Mouse (Mus musculus) heart, adult 2 months (tissue): ENCODE measurements at regions not wholly inside any gene's neighbourhood (a gene's known extent, or its start where the extent isn't known, plus 50 kb on each side); places are given as distances from the start of the nearest gene placed in this dataset.

Experiments used
- DNase-seq, 2 experiments: peaks; one replicate each; pipeline ENCODE4 v3.0.0; 2021
- H3K27ac ChIP-seq: fragments of 200-600 bp; 2 replicates; pipeline ENCODE4 v1.8.1; 2022
- H3K27me3 ChIP-seq: fragments of 200-500 bp; 2 replicates; pipeline ENCODE4 v1.6.1; 2012; ENCODE audit warnings: mild to moderate bottlenecking, low read length, inconsistent platforms, mixed read lengths; ENCODE audit not compliant: control insufficient read depth, insufficient read depth
- H3K36me3 ChIP-seq: fragments of 200-500 bp; 2 replicates; pipeline ENCODE4 v1.6.1; 2012; ENCODE audit warnings: low read length, inconsistent platforms; ENCODE audit not compliant: control insufficient read depth, insufficient read depth
- H3K4me1 ChIP-seq: fragments of 200-500 bp; 2 replicates; pipeline ENCODE4 v1.6.1; 2011; ENCODE audit warnings: low read length; ENCODE audit not compliant: control insufficient read depth, insufficient read depth
- H3K4me3 ChIP-seq: fragments of 200-600 bp; 2 replicates; pipeline ENCODE4 v1.8.1; 2022
- H3K79me2 ChIP-seq: fragments of 200-500 bp; replicated peaks from 2 replicates; pipeline ENCODE4 v1.6.1; 2012; ENCODE audit warnings: mild to moderate bottlenecking, inconsistent platforms, low read length, moderate library complexity, mixed read lengths; ENCODE audit not compliant: control insufficient read depth, insufficient read depth
- H3K9ac ChIP-seq: fragments of 200-500 bp; 2 replicates; pipeline ENCODE4 v1.6.1; 2012; ENCODE audit warnings: low read depth, mild to moderate bottlenecking, control low read depth, inconsistent platforms, low read length, mixed read lengths
- CTCF ChIP-seq: fragments of 200-600 bp; IDR thresholded peaks from 2 replicates; pipeline ENCODE4 v1.8.1; 2022; ENCODE audit warnings: antibody characterized with exemption, mild to moderate bottlenecking, moderate library complexity
- EP300 ChIP-seq: fragments of 200-500 bp; IDR thresholded peaks from 2 replicates; pipeline ENCODE4 v1.6.1; 2011; ENCODE audit warnings: low read depth, low read length, control low read depth; ENCODE audit not compliant: insufficient read depth
- POLR2A ChIP-seq: fragments of 200-500 bp; IDR thresholded peaks from 2 replicates; pipeline ENCODE4 v1.6.1; 2011; ENCODE audit warnings: mild to moderate bottlenecking, low read depth, low read length, control low read depth; ENCODE audit not compliant: insufficient read depth
- WGBS: fragments of 180-500 bp; shearing (Covaris S2); methylation state at CpG from one replicate; pipeline ENCODE4 v1.1.7; 2018; 5-methylcytosine and 5-hydroxymethylcytosine counted together
- intact Hi-C: fragments of 180-260 bp; cut with DNase I; formaldehyde crosslinking; loops from one replicate; pipeline ENCODE4 v1.15.1; 2025

DNA sequence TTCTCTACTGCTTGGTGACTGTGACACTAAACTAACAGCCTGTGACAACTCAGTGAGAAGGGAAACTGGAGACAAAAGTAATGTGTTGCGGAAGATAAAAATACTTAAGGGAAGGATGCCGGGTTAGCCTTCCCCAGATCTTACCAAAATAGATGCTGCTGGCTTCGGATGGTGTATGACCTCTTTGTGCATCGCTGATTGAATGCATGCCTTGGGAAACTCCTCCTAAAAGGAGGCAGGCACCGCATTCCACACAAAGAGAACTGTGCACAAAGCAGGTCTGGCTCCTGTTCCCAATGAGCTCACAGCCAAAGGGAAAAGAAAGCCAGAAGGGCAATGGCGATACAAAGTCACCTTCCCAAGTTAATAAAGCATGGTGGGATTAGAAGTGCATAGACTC, 144.9 kb upstream of the Hnrnpa3 start:
- 26% methylated on average over 6 of the region's 6 CpGs for WGBS
- no peak overlapping the region for H3K27ac ChIP-seq
- intact Hi-C loops = no loop called here
- no peak for TF ChIP-seq POLR2A
- no peak for TF ChIP-seq EP300
- no peak for TF ChIP-seq CTCF
- H3K9ac ChIP-seq = no peak overlapping the region
- no peak for DNase-seq
- H3K79me2 ChIP-seq = no peaks in the 10 kb centered on the region
- no peaks in the 10 kb centered on the region for H3K4me1 ChIP-seq
- H3K4me3 ChIP-seq = no peak overlapping the region
- H3K36me3 ChIP-seq = no peaks in the 10 kb centered on the region
- H3K27me3 ChIP-seq = no peaks in the 10 kb centered on the region

DNA sequence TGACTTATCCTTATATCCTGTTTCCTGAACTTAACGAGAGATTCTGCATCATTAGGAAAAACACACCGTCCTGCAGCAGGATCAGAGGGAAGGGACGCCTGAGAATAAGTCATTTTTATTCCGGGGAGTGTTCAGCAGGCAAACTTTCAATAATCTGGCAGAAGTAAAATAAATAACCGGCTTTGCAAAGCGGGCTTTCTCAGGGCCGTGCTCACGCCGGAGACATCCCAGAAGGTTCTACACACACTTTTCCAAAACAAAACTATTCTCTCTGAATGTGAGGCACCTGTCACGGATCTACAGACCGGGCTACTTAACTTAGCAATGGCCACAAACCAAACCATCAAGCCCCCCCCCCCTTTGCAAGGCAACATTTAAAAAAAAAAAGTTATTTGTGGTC, 142.8 kb upstream of the Hnrnpa3 start:
- H3K4me1 ChIP-seq = no peaks in the 10 kb centered on the region
- no peak overlapping the region for H3K27ac ChIP-seq
- H3K27me3 ChIP-seq = no peaks in the 10 kb centered on the region
- no peak for TF ChIP-seq CTCF
- no peak for TF ChIP-seq EP300
- TF ChIP-seq POLR2A = no peak
- H3K4me3 ChIP-seq = no peak overlapping the region
- H3K36me3 ChIP-seq = no peaks in the 10 kb centered on the region
- DNase-seq = no peak
- no peaks in the 10 kb centered on the region for H3K79me2 ChIP-seq
- H3K9ac ChIP-seq = no peak overlapping the region
- 77% methylated on average over 11 of the region's 11 CpGs for WGBS
- intact Hi-C loops = no loop called here

DNA sequence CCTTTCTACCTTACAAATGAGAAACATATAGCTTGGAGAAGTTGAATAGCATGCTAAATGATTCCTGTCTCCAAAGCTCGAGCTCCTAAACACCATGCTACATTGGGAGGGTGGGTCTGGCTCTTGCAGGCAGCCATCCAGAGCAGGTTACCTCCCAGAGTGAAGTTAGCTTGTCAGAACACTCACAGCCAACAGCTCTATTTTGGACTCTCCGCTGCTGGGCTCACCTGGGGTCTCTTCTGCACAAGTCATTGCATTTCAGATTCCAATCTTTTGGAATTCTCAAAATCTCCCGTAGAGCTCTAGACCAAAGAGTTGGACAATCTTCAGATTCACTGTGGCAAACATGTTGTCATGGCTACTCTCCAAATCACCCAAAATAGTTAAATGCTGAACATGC, 142.0 kb upstream of the Hnrnpa3 start:
- Histone ChIP-seq H3K4me3 (no peak overlapping the region), H3K9ac (no peak overlapping the region), H3K4me1 (no peaks in the 10 kb centered on the region), H3K27me3 (no peaks in the 10 kb centered on the region), H3K36me3 (no peaks in the 10 kb centered on the region), H3K79me2 (no peaks in the 10 kb centered on the region), H3K27ac (no peak overlapping the region)
- WGBS = 78% methylated on average over 3 of the region's 3 CpGs
- DNase-seq = no peak
- no peak for TF ChIP-seq CTCF
- no peak for TF ChIP-seq EP300
- no peak for TF ChIP-seq POLR2A
- intact Hi-C loops = no loop called here

DNA sequence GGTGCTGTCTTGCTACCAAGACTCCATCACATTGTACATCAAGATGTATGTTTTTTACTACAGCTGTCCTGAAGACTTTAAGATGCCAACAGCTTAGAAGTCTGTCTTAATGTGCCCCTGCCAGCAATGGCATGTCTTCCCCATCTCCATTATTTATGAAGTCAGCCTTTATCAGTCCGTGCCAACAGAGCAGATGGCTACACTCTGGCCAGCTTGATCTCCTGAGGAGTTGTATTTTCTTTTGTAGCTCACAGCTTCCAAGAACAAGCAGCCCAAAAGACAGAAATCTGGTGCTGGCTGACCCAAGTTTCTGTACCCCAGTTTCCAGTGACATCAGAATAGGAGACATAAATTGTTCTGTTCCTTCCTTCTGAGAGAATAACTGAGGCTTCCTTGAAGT, 140.5 kb upstream of the Hnrnpa3 start:
- DNase-seq = no peak
- H3K36me3 ChIP-seq = no peaks in the 10 kb centered on the region
- H3K27ac ChIP-seq = no peak overlapping the region
- H3K27me3 ChIP-seq = no peaks in the 10 kb centered on the region
- H3K79me2 ChIP-seq = no peaks in the 10 kb centered on the region
- no peaks in the 10 kb centered on the region for H3K4me1 ChIP-seq
- H3K4me3 ChIP-seq = no peak overlapping the region
- intact Hi-C loops = no loop called here
- no peak for TF ChIP-seq POLR2A
- TF ChIP-seq EP300 = no peak
- TF ChIP-seq CTCF = no peak
- 67% methylated on average over 1 of the region's 1 CpGs for WGBS
- H3K9ac ChIP-seq = no peak overlapping the region

DNA sequence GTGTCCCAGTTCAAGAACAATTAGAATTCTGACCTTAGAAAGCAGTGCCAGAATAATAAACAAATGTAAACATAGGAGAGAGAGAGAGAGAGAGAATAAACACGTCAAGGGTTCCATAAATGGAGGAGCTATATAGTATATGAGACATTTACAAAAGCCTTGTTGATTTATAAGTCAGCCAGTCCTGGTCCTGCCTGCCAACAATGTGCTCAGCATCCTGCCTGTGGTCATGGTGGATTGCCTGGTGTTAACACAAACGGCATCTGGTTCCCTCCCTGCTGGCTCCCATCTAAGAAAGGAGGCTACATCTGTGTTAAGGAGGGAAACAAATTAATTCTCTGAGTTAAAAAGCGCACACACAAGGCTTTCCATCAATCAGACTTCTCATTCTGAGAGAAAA, 133.5 kb upstream of the Hnrnpa3 start:
- WGBS = 62% methylated on average over 3 of the region's 3 CpGs
- Histone ChIP-seq H3K4me1 (no peaks in the 10 kb centered on the region), H3K4me3 (no peak overlapping the region), H3K9ac (no peak overlapping the region), H3K79me2 (no peaks in the 10 kb centered on the region), H3K27me3 (no peaks in the 10 kb centered on the region), H3K27ac (no peak overlapping the region), H3K36me3 (no peaks in the 10 kb centered on the region)
- DNase-seq = no peak
- TF ChIP-seq POLR2A = no peak
- no peak for TF ChIP-seq EP300
- no peak for TF ChIP-seq CTCF
- intact Hi-C loops = no loop called here

DNA sequence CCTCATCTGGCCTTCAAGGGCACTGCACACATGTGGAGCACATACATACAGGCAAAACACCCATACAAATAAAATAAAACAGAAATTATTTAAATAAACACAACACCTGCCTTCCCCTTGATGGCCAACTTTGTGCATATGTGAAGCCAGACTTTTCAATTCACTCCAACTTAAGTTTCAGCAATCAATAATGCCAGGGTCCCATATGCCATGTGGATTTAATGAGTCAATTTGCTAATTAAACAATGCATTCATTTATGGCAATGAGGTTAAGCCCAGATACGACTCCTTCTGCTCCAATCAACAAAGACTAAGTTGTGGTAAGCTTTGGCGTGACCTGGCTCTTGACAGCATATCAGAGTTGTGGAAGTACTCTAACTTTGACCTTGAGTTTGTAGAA, 130.4 kb upstream of the Hnrnpa3 start:
- intact Hi-C loops = no loop called here
- no peaks in the 10 kb centered on the region for H3K27me3 ChIP-seq
- TF ChIP-seq CTCF (no peak), POLR2A (no peak), EP300 (no peak)
- peaks cover 1% of the 10 kb centered on the region; the same call in 1 of the 2 replicates for H3K4me1 ChIP-seq
- 91% methylated on average over 2 of the region's 2 CpGs for whole genome bisulfite sequencing
- no peaks in the 10 kb centered on the region for H3K36me3 ChIP-seq
- H3K9ac ChIP-seq = no peak overlapping the region
- H3K79me2 ChIP-seq = no peaks in the 10 kb centered on the region
- no peak for DNase-seq
- no peak overlapping the region for H3K4me3 ChIP-seq
- no peak overlapping the region for H3K27ac ChIP-seq
